Mouse (Mus musculus): ENCODE results near the gene Frem2. TPM values are rescaled to one million over a fixed set of nuclear protein-coding genes. Genes with fewer than 3 reads are reported as not detected.
A peak's percentile ranks its signal among the peaks of the same experiment; 100 is the strongest.

Frem2 gene
- polyA plus RNA-seq, 1 experiment from 2014 or later, result 0.06 TPM

DNA sequence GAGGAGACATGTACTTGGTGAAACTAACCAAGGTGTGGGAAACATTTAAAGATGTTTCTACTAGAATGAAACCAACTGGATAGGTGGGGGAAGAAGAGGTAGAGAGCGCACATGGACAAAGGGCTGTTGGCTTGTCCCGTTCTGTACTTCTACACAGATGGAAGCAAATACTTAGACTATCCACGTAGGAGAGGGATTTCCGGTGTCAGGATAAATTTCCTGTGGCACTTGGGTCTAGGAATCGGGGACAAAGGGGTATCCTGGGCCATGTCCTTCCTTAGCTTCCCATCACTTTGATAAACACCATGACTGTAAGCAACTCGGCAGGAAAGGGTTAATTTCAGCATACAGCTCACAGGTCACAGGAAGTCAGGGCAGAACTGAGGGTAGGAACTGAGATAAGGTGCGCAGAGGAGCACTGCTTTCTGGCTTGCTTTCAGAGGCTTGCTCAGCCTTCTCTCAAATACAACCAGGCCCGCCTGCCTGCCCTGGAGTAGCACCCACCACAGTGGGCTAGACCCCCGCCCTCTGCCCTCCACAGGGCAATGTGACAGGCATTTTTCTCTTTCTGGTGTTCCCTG is 170.1 kb downstream of the Frem2 start:
- Histone ChIP-seq H3K4me2 (ENCODE audit: low read depth, low read length) (no peak overlapping the region), H3K9me3 (ENCODE audit: low read length) (no peaks in the 10 kb centered on the region), H3K4me1 (ENCODE audit: insufficient read depth) (no peaks in the 10 kb centered on the region; the same call in 1 of the 2 replicates), H3K9ac (replicated peaks) (no peak overlapping the region), H3K27me3 (ENCODE audit: insufficient read depth, low read length) (no peaks in the 10 kb centered on the region), H3K36me3 (replicated peaks; ENCODE audit: insufficient read depth, low read length) (peaks cover 4% of the 10 kb centered on the region; the same call in 1 of the 2 replicates), H3K4me3 (ENCODE audit: low read depth, low read length) (no peak overlapping the region), H3K27ac (ENCODE audit: low read depth) (peak overlapping the region; percentile 39; the same call in 1 of the 2 replicates)
- 36% methylated on average over 9 of the region's 9 CpGs for WGBS (ENCODE audit: insufficient replicate concordance)
- ATAC-seq, result peak; percentile 57
- DNase-seq, result no peak
- no peak for TF ChIP-seq CTCF (IDR thresholded peaks at IDR 0.05; ENCODE audit: low read depth)
- no peak; the same call in 1 of the 2 replicates for TF ChIP-seq EP300 (IDR thresholded peaks at IDR 0.05; ENCODE audit: low read depth)

- Histone ChIP-seq H3K27ac (ENCODE audit: low read depth) (peak overlapping the region; percentile 2; the same call in 1 of the 2 replicates), H3K9ac (replicated peaks) (no peak overlapping the region), H3K9me3 (ENCODE audit: low read length) (no peaks in the 10 kb centered on the region), H3K4me1 (ENCODE audit: insufficient read depth) (no peaks in the 10 kb centered on the region; the same call in 1 of the 2 replicates), H3K36me3 (replicated peaks; ENCODE audit: insufficient read depth, low read length) (peaks cover 7% of the 10 kb centered on the region; the same call in 1 of the 2 replicates), H3K27me3 (ENCODE audit: insufficient read depth, low read length) (no peaks in the 10 kb centered on the region), H3K4me2 (ENCODE audit: low read depth, low read length) (no peak overlapping the region), H3K4me3 (ENCODE audit: low read depth, low read length) (no peak overlapping the region)
- ATAC-seq, result 0 out of 2 replicates have a peak, but pooled peaks have one; percentile 41
- WGBS (ENCODE audit: insufficient replicate concordance), result 74% methylated on average over 10 of the region's 10 CpGs
- no peak for DNase-seq
- TF ChIP-seq CTCF (IDR thresholded peaks at IDR 0.05; ENCODE audit: low read depth) (no peak), EP300 (IDR thresholded peaks at IDR 0.05; ENCODE audit: low read depth) (no peak)
Measured at GRCm38 (mm10) chr3:53486561-53486960, 170.6 kb downstream of the Frem2 start.

DNA sequence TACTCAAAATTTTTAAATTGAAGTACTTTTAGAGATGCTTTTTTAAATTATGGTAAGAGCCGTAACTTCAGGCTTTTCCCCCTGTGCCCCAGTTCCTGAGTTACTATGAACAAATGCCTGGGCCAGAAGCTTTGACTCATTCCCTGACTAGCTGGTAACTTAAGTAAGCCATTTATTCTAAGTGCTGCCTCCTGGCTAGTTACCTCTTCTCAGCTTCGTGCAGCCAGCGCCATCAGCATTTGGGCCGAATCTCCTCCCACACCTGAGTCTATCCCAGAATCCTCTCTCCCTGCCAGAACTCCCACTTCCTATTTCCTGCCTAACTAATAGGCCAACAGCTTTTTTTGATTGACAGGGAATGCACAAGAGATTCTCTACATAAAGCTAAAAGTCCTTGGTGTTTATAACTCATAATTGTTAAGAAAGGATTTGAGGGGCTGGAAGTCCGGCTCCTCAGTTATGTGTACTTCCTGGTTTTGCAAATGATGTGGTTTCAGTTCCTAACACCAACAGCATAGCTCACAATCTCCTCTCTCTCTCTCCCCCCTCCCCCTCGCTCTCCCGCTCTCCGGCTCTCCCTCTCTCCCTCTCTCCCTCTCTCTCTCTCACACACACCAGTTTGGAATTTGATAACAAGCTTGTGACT is 173.6 kb downstream of the Frem2 start:
- ATAC-seq (no peak), DNase-seq (no peak)
- 62% methylated on average over 8 of the region's 8 CpGs for WGBS (ENCODE audit: insufficient replicate concordance)
- Histone ChIP-seq H3K4me1 (ENCODE audit: insufficient read depth) (no peaks in the 10 kb centered on the region; the same call in 1 of the 2 replicates), H3K9ac (replicated peaks) (no peak overlapping the region), H3K4me2 (ENCODE audit: low read depth, low read length) (no peak overlapping the region), H3K9me3 (ENCODE audit: low read length) (no peaks in the 10 kb centered on the region), H3K27me3 (ENCODE audit: insufficient read depth, low read length) (no peaks in the 10 kb centered on the region), H3K4me3 (ENCODE audit: low read depth, low read length) (no peak overlapping the region), H3K27ac (ENCODE audit: low read depth) (no peak overlapping the region), H3K36me3 (replicated peaks; ENCODE audit: insufficient read depth, low read length) (peaks cover 24% of the 10 kb centered on the region)
- TF ChIP-seq EP300 (IDR thresholded peaks at IDR 0.05; ENCODE audit: low read depth), result no peak
- no peak for TF ChIP-seq CTCF (IDR thresholded peaks at IDR 0.05; ENCODE audit: low read depth)

DNA sequence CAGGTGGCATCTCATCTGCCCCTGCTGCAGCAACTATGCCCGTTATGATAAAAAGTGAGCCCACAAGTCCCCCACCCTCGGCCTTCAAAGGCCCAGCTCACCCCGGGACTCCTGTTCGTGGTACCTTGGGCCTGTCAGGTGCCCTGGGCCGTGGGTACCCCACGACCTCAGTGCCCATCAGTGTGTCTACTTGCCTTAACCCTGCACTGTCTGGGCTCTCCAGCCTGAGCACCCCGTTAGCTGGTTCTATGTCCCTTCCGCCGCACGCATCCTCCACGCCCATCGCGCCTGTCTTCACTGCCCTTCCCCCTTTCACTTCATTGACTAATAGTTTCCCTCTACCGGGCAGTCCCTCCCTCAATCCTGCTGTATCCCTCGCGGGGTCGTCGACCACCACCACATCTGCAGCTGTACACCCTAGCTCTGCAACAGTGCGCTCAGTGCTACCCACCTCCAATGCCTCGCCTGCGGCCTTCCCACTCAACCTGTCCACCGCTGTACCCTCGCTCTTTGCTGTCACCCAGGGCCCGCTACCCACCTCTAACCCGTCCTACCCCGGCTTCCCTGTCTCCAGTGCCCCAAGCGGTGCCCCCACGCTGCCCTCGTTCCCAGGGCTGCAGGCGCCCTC is 178.6 kb downstream of the Frem2 start:
- Histone ChIP-seq H3K4me1 (ENCODE audit: insufficient read depth) (no peaks in the 10 kb centered on the region), H3K4me2 (ENCODE audit: low read depth, low read length) (no peak overlapping the region), H3K36me3 (replicated peaks; ENCODE audit: insufficient read depth, low read length) (peaks cover 68% of the 10 kb centered on the region), H3K9me3 (ENCODE audit: low read length) (no peaks in the 10 kb centered on the region), H3K4me3 (ENCODE audit: low read depth, low read length) (no peak overlapping the region), H3K27ac (ENCODE audit: low read depth) (no peak overlapping the region), H3K9ac (replicated peaks) (no peak overlapping the region), H3K27me3 (ENCODE audit: insufficient read depth, low read length) (no peaks in the 10 kb centered on the region)
- no peak for TF ChIP-seq EP300 (IDR thresholded peaks at IDR 0.05; ENCODE audit: low read depth)
- no peak for TF ChIP-seq CTCF (IDR thresholded peaks at IDR 0.05; ENCODE audit: low read depth)
- no peak for ATAC-seq
- WGBS (ENCODE audit: insufficient replicate concordance), result 93% methylated on average over 30 of the region's 30 CpGs
- no peak for DNase-seq

- Histone ChIP-seq H3K9me3 (ENCODE audit: low read length) (no peaks in the 10 kb centered on the region), H3K27ac (ENCODE audit: low read depth) (no peak overlapping the region), H3K27me3 (ENCODE audit: insufficient read depth, low read length) (no peaks in the 10 kb centered on the region), H3K4me1 (ENCODE audit: insufficient read depth) (no peaks in the 10 kb centered on the region), H3K4me2 (ENCODE audit: low read depth, low read length) (no peak overlapping the region), H3K9ac (replicated peaks) (no peak overlapping the region), H3K4me3 (ENCODE audit: low read depth, low read length) (no peak overlapping the region), H3K36me3 (replicated peaks; ENCODE audit: insufficient read depth, low read length) (peaks cover 78% of the 10 kb centered on the region)
- TF ChIP-seq EP300 (IDR thresholded peaks at IDR 0.05; ENCODE audit: low read depth) (no peak), CTCF (IDR thresholded peaks at IDR 0.05; ENCODE audit: low read depth) (no peak)
- DNase-seq, result no peak
- no peak for ATAC-seq
- WGBS (ENCODE audit: insufficient replicate concordance), result 92% methylated on average over 17 of the region's 17 CpGs
Measured at GRCm38 (mm10) chr3:53477468-53477867, 179.7 kb downstream of the Frem2 start.

DNA sequence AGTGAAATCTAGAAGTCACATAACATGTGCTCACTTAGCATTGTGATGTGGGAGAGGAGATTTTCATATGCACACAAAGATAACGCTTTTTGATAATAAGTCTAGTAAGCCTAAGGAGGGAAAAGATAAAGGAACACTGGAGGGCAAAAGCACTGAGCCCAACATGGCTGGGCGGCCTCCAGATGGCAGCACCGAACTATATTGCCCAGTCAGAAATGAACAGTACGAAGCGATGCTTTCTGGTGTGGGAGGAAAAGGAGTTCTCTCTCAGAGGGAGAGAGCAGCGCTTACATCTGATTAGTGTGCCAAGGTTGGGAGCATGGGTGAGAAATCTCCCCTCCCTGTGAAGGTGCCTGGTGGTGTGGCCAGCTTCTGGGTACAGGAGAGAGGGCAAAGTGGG is 181.3 kb downstream of the Frem2 start:
- Histone ChIP-seq H3K9ac (replicated peaks) (no peak overlapping the region), H3K4me1 (ENCODE audit: insufficient read depth) (no peaks in the 10 kb centered on the region), H3K36me3 (replicated peaks; ENCODE audit: insufficient read depth, low read length) (peaks cover 78% of the 10 kb centered on the region), H3K4me2 (ENCODE audit: low read depth, low read length) (no peak overlapping the region), H3K27me3 (ENCODE audit: insufficient read depth, low read length) (no peaks in the 10 kb centered on the region), H3K9me3 (ENCODE audit: low read length) (no peaks in the 10 kb centered on the region), H3K27ac (ENCODE audit: low read depth) (no peak overlapping the region), H3K4me3 (ENCODE audit: low read depth, low read length) (no peak overlapping the region)
- 59% methylated on average over 6 of the region's 6 CpGs for WGBS (ENCODE audit: insufficient replicate concordance)
- DNase-seq, result peak; percentile 44
- no peak for ATAC-seq
- TF ChIP-seq EP300 (IDR thresholded peaks at IDR 0.05; ENCODE audit: low read depth) (no peak), CTCF (IDR thresholded peaks at IDR 0.05; ENCODE audit: low read depth) (peak; percentile 74)

Measured in liver, postnatal 0 days (tissue).